Mouse (Mus musculus) subcutaneous adipose tissue, adult 2 months (tissue): ENCODE data around the gene Pianp. TPM values are rescaled to one million over a fixed set of nuclear protein-coding genes. Genes with fewer than 3 reads are reported as not detected.

ENCODE experiments used
- polyA plus RNA-seq: library from polyadenylated mRNA; depleted of rRNA; stranded (reverse); fragments of >200 nt; gene quantifications from 2 replicates; pipeline ENCODE4 v1.2.3, GENCODE M21; 2012; ENCODE audit warnings: low replicate concordance; rRNA removed

Pianp gene
- 3.7 and 15.6 TPM in 2 replicates for polyA plus RNA-seq

GRCm38 (mm10) chr6:124996551-124997501 lies at the start of gene Pianp:
TSS of gene Pianp (plus strand) at chr6:124996694.

GRCm38 (mm10) chr6:124965088-124965719 lies 31.3 kb upstream of the Pianp start, which contains the start of gene Cops7a:
TSS of gene Cops7a (minus strand) at chr6:124965538.

GRCm38 (mm10) chr6:125009129-125009180 lies 12.5 kb downstream of the Pianp start, which contains the start of gene Zfp384:
TSS of gene Zfp384 (plus strand) at chr6:125009145.

DNA sequence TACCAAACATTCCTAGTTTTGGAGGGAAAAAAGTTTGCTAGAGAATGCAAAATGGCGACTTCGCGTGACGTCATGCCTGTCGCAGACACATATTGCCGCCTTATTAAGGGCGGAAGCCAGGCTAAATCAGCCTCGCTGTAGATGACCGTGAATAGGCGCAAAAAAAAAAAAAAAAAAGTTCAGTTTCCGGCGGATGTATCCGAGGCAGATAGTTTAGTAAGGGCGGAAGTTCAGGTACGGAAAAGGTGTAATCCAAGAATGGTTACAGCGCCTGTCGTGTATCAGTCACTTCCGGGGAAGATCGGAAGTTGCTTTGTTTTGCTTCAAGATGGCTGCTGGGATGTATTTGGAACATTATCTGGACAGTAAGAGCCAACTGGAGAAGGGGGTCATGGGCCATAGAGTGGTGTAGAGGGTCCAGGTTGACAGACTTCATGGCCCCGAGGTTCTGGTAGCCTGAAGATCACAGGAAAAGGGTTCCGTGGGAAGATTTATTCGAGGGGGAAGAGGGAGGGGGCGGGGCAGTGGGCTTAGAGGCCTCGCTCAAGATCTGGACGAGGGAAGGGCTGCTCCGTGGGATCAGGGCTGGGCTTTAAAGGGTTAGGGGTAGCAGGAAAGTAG lies 43.1 kb downstream of the Pianp start, which contains the start of gene Ing4:
Gene Ing4 (plus strand): TSS at position 228 of the 621 bp plus-strand sequence.

DNA sequence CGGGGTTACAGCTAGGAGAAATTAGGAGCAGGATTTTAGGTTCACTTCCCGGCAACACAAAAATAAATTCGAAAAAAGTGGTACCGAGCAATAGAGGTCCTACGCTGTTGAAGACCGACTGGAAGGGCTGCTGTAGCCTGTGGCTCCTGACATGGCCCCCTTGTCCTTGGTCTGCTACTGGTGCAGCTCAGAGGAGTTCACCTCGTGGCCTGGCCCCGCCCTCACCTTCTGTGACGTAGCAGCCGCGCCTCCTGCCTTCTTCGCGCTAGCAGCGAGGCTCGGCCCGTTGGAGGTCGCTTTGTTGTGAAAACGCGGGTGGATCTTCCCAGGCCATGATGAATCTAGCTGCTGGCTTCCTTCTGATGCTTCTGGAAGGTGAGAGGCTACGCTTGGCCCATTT lies 53.2 kb downstream of the Pianp start, which contains the start of gene Acrbp:
Gene Acrbp (plus strand): TSS at position 12 of the 400 bp plus-strand sequence.

Other genes with a start within 250 kb of the Pianp start
- not detected in 2 replicates for gene Gm45234, start 240.7 kb upstream of the Pianp start, polyA plus RNA-seq
- 35.1 and 76.7 TPM in 2 replicates for gene Atn1, start 240.2 kb upstream of the Pianp start, polyA plus RNA-seq
- gene Eno2, start 227.0 kb upstream of the Pianp start, polyA plus RNA-seq, result 7.9 and 22.7 TPM in 2 replicates
- 1.9 and 2.1 TPM in 2 replicates for gene Lrrc23, start 217.0 kb upstream of the Pianp start, polyA plus RNA-seq
- 20.3 and 27.3 TPM in 2 replicates for gene Spsb2, start 188.0 kb upstream of the Pianp start, polyA plus RNA-seq
- 546 and 1,076 TPM in 2 replicates for gene Tpi1, start 182.4 kb upstream of the Pianp start, polyA plus RNA-seq
- gene Usp5, start 167.2 kb upstream of the Pianp start, polyA plus RNA-seq, result 112 and 133 TPM in 2 replicates
- gene Cdca3, start 167.1 kb upstream of the Pianp start, polyA plus RNA-seq, result 5.8 and 31.7 TPM in 2 replicates
- gene Gnb3, start 156.4 kb upstream of the Pianp start, polyA plus RNA-seq, result 0.47 and 1.4 TPM in 2 replicates
- gene P3h3, start 138.9 kb upstream of the Pianp start, polyA plus RNA-seq, result 23.0 and 97.5 TPM in 2 replicates
- gene Gpr162, start 132.7 kb upstream of the Pianp start, polyA plus RNA-seq, result 0.24 and 3.3 TPM in 2 replicates
- gene Cd4, start 108.5 kb upstream of the Pianp start, polyA plus RNA-seq, result 0.79 and 2.4 TPM in 2 replicates
- 5.0 and 6.7 TPM in 2 replicates for gene Lag3, start 85.0 kb upstream of the Pianp start, polyA plus RNA-seq
- 1,311 and 1,715 TPM in 2 replicates for gene Ptms, start 76.6 kb upstream of the Pianp start, polyA plus RNA-seq
- 398 and 422 TPM in 2 replicates for gene Mlf2, start 65.3 kb upstream of the Pianp start, polyA plus RNA-seq
- gene Cops7a, start 31.2 kb upstream of the Pianp start, polyA plus RNA-seq, result 192 and 221 TPM in 2 replicates
- gene Zfp384, start 12.5 kb downstream of the Pianp start, polyA plus RNA-seq, result 49.1 and 77.6 TPM in 2 replicates
- gene Ing4, start 43.1 kb downstream of the Pianp start, polyA plus RNA-seq, result 69.3 and 75.0 TPM in 2 replicates
- gene Acrbp, start 53.0 kb downstream of the Pianp start, polyA plus RNA-seq, result 11.9 and 31.8 TPM in 2 replicates
- gene Lpar5, start 71.2 kb downstream of the Pianp start, polyA plus RNA-seq, result 5.0 and 8.4 TPM in 2 replicates
- 42.0 and 131 TPM in 2 replicates for gene Chd4, start 99.3 kb downstream of the Pianp start, polyA plus RNA-seq
- gene Nop2, start 135.2 kb downstream of the Pianp start, polyA plus RNA-seq, result 13.7 and 35.1 TPM in 2 replicates
- gene Iffo1, start 148.5 kb downstream of the Pianp start, polyA plus RNA-seq, result 32.5 and 35.6 TPM in 2 replicates
- 4,033 and 4,268 TPM in 2 replicates for gene Gapdh, start 169.8 kb downstream of the Pianp start, polyA plus RNA-seq
- 29.9 and 68.5 TPM in 2 replicates for gene Ncapd2, start 195.0 kb downstream of the Pianp start, polyA plus RNA-seq
- gene Mrpl51, start 195.1 kb downstream of the Pianp start, polyA plus RNA-seq, result 62.0 and 70.3 TPM in 2 replicates
- 17.3 and 19.7 TPM in 2 replicates for gene Vamp1, start 218.9 kb downstream of the Pianp start, polyA plus RNA-seq
- gene Tapbpl, start 235.2 kb downstream of the Pianp start, polyA plus RNA-seq, result 25.0 and 26.3 TPM in 2 replicates
- 1.6 and 2.2 TPM in 2 replicates for gene Cd27, start 240.3 kb downstream of the Pianp start, polyA plus RNA-seq